Mouse (Mus musculus) NIH3T3 (cell line): Measurements from ENCODE around the gene Cacna2d3.

Source experiments
- DNase-seq: peaks from one replicate; pipeline ENCODE4 v3.0.0-alpha.2; 2012; ENCODE audit warnings: low read depth

The Cacna2d3 gene

DNA sequence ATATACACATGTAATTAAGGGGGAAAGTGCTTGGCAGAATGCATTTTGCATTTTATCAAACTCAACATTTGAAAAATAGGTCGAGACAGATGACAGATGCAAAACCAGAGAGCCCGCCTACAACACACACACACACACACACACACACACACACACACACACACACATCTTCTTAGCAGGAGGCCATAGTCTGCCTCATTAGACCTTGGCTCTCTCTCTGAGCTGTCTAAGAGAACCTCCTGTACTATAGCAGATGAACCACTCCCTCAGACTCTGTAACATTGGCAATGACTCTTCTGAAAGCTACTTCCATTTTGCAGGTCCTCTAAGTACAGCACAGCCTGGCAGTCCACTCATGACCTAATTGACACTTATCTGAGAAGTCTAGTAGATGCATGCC is 330.2 kb downstream of the Cacna2d3 start:
- no peak for DNase-seq

DNA sequence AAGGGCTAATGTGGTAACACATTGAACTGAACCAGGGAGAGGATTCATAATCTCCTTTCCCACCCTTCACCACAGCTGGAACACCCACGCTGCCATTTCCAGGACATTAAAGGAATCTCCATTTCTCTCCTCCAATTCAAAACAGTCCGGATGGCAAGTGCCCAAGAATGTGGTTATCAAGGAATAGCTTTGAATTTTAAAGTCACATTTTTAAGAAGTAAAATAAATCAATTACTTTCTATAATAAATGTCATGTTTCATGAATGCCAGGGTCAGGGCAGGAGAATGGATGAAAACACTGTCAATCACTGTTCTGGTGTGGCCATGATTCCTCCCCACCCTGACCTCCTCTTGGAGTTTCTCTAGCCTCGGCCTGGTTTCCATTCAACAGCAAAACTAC is 333.9 kb downstream of the Cacna2d3 start:
- no peak for DNase-seq

DNA sequence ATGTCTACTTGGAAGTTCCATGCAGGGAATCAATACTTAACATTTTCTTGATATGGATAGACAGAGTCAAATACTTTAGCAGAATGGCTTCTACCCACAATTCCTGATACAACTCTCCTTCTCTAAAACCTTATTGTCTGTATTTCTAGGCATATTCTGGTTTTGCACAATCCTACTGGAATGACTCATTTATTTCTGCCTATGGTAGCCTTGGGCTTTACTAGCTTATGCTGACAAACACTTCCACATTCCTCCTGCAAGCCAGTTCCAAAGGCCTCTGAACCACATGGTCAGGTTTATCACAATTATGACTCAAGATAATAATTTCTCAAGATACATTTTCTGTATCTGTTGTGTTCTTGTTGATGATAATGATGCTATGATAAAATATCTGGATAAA is 336.2 kb downstream of the Cacna2d3 start:
- DNase-seq: no peak

DNA sequence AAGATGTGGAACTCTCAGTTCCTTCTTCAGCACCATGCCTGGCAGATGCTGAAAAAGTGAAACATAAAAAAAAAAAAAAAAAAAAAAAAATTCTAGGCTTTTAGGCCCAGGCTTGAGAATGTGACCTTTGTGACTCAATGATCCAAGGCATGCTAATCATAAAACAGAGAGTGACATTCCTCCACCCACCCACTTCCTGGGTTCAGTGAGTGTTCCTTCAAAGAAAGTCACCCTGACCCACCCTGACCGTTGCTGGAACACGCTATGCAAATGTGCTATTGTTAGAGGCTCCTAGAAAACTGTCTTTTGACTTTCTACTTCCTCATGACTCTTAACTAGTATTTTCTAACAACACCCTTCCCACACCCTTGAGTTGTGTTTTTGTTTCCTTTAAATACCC is 338.9 kb downstream of the Cacna2d3 start:
- DNase-seq: no peak

DNA sequence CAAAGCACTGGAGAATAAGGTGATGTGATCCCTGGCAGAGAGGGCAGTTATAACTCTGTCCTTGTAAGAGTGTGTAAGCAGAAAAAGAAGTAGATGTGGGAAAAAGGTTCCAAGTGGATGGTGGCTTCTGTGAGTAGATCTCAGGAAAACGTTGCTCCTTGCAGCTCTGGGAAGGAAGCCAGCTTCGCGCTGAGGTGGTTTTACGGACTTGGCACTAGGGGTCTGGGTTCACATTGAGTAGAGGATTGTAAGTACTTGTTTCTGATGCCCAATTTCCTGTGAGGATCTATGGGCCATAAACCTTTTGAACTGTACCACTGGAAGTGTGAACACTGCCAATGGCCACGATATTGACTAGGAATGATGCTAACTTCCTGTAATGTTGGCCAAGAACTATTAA is 354.8 kb downstream of the Cacna2d3 start:
- DNase-seq: no peak

DNA sequence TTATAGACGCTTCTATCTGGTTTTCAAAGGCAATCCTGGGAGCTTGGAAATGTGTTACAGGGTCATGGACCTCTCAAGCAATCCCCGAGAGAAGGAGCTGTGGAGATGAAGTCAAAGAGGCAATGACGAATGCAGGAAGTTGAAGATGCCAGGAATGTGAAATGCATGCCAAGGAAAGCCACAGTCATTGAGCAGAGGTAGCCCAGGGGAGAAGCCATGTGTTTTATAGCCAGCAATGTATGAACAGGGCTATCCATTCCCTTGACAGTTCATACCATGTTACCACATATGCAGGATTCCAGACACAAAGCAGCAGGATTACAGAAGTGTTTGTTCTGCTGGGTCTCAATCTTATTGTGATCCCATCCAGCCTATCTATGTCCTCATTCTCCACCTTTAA is 359.2 kb downstream of the Cacna2d3 start:
- peak; percentile 24 for DNase-seq

DNA sequence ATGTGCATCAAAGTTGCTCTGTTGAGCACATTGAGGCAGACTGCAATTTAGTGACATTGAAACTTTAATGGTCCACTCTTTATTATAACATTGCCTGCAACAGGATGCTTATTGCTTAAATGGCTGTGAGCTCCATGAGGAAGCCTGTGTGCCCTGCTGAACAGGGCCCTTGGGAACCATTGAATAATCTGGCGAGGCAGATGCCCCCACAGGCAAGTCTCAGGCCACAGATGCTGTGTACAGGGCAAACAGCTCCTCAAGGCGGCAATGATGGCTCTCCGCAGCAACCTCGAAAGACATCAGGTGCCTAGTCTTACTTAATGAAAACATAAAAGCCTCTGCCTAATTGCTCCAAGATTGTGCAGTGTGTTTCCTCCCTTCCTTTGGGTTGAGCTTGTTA is 371.0 kb downstream of the Cacna2d3 start:
- DNase-seq: no peak

DNA sequence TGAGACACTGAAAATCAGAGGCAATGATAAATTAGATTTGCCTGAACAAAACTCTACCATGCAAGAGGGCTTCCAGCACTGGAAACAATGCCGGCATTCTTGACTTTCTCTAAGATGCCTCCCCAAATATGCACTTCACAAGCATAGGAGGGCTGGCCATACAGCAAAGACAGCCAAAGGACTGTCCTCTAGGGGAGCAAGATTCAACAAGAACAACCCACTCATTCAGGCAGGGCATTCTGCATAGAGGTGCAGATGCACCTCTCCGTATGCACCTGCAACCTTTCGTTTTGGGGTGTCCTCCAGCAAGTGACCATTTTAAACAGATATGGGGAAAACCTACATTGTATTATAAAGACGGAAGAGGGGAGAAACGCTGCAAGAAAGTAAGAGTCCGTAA is 380.1 kb downstream of the Cacna2d3 start:
- no peak for DNase-seq

DNA sequence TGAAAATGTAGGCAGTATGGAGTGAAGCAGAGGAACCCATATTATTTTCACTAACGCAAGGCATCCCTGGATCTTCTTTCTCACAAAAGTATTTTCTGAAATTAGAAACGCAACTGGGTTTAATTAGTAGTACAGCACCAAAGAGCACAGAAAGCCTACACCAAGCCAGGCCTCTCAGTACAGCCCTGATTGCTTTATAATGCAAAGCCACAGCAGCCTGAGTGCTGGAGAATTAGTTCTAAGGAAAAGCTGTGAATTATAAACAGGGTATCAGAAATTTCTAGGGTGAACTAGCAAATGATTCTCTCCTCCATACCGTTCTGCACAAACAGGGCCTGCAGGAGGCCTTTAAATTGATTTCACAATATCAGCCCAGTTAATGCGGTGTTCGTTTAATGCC is 380.9 kb downstream of the Cacna2d3 start:
- no peak for DNase-seq

DNA sequence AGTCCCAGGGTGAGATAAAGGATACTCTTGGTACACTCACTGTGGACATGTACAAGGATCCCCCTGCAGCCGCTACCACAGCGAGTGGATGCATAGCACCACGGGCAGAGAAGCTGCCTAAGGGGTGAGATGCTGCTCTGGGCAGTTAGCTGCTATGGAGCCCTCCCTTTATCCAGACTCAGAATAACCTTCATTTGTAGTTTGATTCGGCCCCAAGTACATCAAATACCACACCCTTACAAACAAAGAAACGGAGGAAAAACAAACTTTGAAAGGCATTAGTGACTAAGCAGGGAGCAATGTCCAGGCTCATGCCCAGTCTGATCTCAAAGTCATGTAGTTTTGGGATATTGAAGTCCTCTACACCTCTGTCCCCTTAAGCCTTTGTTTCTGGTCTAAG is 386.8 kb downstream of the Cacna2d3 start:
- no peak for DNase-seq

DNA sequence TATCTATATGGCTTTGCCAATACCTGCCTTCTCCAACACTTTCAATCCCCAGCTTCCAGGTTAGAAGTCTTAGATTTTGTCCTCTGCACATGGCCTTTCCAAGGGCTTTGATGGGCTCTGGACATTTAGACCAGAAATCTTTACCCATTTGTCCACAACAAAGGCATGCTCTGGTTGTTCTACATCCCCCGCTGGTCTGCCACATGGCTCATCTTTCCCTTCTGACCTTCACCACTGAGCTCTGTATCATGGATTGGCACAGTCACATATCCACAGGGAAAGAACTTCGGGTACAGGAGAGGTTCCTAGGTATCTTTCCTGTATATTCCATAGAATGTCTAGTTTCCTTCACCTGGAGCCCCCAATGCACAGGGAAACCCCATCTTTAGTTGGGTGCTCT is 387.4 kb downstream of the Cacna2d3 start:
- no peak for DNase-seq

DNA sequence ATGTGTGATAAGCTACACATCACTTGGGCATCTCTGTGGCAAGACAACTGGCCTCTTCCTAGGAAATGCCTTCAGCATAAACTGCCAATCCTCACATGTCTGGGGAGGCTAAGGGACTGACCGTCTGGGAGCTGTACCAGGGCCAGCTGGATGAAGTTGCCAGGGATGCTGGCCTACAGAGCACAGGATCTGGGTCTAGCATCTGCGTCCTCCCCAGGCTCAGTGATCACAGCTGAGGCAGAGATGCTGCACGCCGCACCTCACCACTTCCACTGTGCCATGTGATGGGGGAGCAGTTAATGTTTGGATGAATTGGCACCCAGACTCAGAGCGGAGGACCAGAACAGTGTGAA is 397.3 kb downstream of the Cacna2d3 start:
- DNase-seq: no peak

DNA sequence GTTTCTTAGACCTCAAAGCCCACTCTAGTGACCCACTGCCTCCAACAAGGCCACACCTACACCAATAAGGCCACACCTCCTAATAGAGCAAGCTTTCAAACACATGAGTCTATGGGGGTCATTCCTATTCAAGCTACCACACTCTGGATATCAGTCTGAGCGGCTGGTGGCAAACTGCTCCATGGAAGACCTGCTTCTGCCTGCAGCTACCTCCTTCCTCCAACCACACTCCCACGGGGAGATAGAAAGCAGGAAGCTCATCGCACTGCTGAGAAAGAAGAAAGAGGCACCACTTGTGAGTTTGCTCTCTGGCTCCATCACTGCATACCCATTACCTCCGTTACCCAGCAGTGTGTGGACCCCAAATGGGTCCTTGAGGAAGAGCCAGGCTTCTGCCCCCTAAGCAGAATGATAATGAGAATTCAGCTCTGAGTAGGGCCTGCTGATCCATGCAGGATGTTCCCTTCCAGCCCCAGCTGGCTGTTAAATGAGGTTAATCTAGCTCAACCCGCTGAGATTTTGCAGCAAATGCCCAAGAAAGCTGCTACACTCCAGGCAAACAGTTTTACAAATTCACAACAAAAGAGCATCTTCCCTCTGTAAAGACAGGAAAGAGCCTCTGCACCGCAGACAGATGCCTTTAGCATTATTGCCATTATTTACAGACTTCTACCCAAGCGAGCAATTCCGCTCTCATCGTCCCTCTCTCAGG is 397.8 kb downstream of the Cacna2d3 start:
- DNase-seq: no peak

DNA sequence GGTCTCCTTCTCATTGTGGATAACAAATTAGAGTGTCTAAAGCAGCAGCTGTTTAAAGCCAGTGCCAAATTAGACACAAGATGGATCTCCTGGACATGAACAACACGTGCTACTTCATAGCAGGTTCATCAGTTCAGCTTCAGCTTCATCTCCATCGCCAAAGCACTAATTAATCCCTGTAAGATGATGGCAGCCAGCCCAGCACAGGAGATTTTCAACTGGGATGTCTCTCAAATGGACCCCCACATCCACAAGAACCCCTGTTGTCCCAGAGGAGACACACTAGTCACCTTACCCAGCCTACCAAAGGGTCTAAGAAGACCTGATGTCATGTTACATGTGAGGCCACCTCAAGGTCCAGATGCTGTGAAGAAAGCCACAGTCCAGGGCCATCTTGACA is 408.2 kb downstream of the Cacna2d3 start:
- no peak for DNase-seq

DNA sequence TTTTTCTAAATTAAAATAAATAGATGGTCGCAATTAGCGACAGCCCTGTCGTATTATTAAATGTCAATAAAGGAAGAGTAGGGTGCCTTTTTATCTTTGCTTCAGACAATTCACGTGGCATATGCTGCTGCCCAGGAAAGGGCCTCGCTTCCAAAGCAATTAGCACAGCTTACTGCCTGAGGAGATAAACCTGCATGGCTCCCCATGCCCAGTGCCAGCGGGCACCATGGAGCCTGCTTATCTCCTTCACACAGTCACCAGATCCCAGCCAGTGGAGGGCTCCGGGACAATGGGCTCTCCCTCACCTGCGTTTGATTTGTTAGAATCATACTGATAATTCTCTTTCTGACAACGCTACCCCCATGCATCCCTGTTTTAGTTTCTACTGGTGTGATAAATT is 416.0 kb downstream of the Cacna2d3 start:
- no peak for DNase-seq

DNA sequence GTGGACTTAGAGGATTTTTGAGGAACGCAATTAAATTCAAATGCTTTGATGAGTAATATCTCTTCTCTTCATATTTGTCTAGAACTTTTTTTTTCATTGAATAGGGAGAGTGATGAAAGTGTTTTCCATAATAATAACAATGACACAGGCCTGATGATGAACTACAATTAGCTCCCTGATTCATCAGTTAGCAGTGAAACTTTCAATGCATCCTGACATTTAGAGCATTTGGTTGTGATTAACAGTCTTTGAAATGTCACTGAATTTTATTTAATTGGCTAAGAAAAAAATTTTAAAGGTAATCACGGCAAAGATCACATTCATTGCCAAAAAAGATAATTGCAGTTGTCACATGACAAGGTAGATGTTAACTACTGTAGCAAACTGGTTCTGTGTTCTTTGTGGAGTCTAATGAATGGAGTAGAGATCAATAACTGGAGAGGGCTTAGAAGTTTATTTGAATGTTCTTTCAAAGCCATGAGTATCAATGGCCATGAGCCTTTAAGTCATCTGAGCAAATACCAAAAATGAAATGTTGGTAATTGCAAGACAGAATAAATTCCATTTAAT is 425.4 kb downstream of the Cacna2d3 start:
- DNase-seq: no peak

DNA sequence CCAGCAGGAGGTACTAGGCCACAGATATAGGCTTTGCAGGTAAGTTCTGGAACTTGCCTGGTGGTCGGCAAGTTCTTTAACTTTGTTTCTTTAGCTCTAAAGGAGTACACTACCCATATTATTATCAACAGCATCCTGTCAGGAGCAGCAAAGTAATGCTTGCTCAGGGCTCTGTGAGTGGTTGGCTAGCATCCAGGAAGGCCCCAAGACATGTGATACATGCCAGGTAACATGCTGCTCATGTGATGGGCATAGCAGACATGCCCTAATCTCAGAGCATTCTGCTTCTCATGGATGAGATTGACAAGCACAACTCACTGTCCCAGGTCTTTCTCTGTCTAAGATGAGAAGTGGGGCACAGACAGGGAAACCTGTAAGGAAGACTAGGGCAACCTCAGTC is 442.8 kb downstream of the Cacna2d3 start:
- no peak for DNase-seq

DNA sequence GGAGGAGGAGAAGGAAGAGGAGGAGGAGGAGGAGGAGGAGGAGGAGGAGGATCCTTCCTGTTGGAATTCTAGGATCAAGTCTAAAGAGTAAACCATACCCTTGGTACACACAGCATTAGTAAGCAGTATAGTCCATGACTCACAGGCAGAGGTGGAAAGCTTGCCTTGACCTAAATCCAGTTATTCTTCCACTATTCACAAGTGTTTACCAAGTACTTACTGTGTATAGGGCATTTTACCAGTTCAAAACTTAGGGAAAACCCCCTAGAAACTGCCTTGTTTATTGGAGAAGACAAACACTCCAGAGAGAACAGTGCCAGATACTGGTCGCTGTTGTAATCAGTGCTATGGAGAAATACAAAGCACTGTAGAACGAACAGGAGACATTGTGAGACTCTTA is 443.3 kb downstream of the Cacna2d3 start:
- no peak for DNase-seq

DNA sequence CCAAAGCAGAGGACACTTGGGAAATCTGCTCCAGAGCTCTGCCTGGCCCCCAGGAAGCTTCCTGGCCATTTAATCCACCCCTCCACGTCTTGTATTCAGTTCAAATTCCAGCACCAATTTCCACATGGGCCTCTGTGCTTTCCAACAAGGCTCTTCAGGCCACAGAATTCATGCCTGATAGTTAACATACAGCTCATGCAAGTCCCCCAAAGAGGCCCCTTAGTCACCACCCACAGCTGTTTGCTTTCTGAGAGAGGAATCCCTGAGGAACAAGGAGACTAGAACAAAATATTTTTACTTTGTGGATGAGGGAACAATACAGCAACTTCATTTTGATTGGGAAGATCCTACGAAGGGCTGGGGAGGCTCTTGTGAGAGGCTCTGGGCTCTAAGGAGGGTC is 444.0 kb downstream of the Cacna2d3 start:
- no peak for DNase-seq

DNA sequence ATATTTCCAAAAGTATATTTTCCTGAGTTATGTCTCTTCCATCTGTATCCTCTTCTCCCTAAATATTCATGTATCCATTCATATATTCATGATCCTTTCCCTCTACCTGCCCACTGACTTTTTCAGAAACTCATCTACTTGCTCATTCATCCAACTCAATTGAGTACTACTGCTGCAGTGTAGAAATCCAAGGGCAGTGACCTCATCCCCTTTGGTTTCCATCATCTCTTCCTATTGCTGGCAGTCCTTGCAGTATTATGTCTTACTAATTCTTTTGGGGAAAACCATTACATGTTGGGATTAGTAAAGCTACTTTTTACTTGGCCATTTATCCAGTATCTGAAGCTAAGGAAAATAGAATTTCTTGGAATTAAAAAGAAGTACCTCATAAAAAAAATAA is 447.8 kb downstream of the Cacna2d3 start:
- no peak for DNase-seq

DNA sequence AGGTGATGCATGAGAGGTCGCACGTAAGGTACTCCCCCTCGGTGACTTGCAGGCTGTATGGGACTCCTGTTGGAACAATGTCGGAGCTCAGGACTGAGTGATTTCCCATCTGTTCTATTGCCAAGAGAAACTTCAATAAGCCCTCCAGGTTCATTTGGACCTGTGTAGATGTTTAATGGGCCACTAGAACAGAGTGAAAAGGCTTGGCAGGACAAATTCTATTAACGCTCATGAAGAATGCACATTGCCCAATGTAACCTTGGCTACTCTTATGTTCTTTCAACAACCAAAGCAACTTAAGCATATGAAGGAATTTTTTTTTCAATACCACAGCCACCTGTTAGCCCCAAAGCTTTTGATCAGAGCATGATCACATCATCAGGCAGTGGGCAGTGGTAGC is 451.1 kb downstream of the Cacna2d3 start:
- no peak for DNase-seq

DNA sequence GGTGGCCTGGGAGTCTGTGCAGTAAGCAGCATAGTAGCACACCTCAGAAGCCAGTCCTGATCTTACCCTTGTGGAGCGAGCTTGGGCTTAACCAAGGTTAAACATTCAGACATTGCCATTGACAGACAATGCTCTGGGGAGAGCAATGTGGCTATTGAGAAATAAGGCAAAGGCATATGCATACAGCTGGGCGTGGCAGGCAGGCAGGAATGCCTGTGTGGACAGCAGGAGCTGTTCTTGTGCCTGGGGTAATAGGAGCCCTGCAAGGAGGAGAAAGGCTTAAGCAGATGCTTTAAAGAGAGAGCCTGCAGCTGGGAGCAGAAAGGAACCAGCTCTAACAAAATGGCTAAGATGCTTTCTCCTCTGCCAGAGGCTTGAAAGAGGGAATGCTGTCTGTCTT is 451.8 kb downstream of the Cacna2d3 start:
- no peak for DNase-seq

DNA sequence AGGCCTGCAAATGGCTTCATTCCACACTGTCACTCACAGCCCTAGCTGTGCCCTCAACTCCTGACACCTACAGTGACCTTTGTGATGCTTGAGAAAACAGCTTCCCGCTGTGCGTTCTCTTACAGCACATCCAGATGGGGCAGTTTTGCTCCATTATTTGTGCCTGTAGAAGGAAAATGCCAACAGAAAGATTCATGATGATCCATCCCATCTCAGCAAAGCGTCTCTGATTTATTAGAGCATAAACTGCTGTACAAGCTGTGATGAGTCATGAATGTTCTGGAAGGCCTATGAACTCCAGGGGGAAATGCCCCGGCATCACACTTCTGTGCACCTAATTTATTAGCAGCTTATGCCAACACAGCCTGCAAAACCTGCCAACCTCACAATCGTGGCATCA is 453.1 kb downstream of the Cacna2d3 start:
- no peak for DNase-seq

DNA sequence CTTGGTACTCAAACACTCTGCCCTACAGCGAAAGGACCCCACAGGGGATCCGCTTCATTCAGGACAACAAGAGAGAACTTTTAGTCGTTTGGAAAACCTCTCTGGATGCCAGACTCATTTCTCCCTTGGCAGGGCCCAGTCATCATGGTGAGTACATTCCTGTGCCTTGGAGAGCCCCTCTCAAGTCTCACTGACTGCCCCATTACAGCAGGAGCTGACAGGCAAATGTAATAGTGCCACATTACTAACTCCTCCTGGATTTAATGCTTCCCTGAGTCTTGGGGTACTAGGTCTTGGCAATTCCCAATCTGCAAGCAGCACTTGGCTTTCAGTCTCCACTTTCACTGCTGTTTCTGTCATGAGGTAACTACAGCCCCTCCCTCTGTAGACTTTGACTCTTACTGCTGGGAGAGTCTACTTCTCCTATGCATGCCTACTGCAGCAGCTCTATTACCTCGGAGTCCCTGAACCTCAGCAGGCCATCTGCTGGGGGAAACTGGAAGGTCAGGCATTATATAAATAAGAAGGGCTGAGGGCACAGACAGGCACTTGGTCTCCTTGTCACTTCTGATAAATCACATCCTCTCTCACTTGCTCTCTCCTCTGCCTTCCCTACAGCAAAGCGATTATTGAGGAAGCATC is 454.3 kb downstream of the Cacna2d3 start:
- DNase-seq: no peak
